Mouse (Mus musculus): ENCODE results near the gene Ncor2.
"Not testable (repeated sequence)": the region's sequence is repeated elsewhere in the genome, so short reads cannot be mapped to it uniquely, and the experiment has no call there.

The Ncor2 gene

GRCm38 (mm10) chr5:125179007-125179734, at the start of gene Ncor2:
Gene Ncor2 (minus strand): TSS chr5:125179219.
- DNase-seq (ENCODE audit: low spot score in 2 of 2): peak; percentile 92 to 93

- no peak for DNase-seq (ENCODE audit: low spot score in 2 of 2)
Measured at GRCm38 (mm10) chr5:125227699-125228098, 48.7 kb upstream of the Ncor2 start.

- peak; percentile 95 for DNase-seq (ENCODE audit: low spot score in 2 of 2)
Measured at GRCm38 (mm10) chr5:125226229-125226634, 47.2 kb upstream of the Ncor2 start.

GRCm38 (mm10) chr5:125224925-125225324, 45.9 kb upstream of the Ncor2 start:
- no peak for DNase-seq (ENCODE audit: low spot score in 2 of 2)

- DNase-seq (ENCODE audit: low spot score in 2 of 2): no peak
Measured at GRCm38 (mm10) chr5:125223961-125224360, 44.9 kb upstream of the Ncor2 start.

- DNase-seq (ENCODE audit: low spot score in 2 of 2): peak in 1 of 2 experiments; percentile 77
Measured at GRCm38 (mm10) chr5:125222706-125223105, 43.7 kb upstream of the Ncor2 start.

- DNase-seq (ENCODE audit: low spot score in 2 of 2): peak; percentile 92 to 94
Measured at GRCm38 (mm10) chr5:125221868-125222267, 42.8 kb upstream of the Ncor2 start.

- DNase-seq (ENCODE audit: low spot score in 2 of 2): no peak
Measured at GRCm38 (mm10) chr5:125217426-125218170, 38.6 kb upstream of the Ncor2 start.

- DNase-seq (ENCODE audit: low spot score in 2 of 2): peak; percentile 95
Measured at GRCm38 (mm10) chr5:125215930-125216459, 37.0 kb upstream of the Ncor2 start.

GRCm38 (mm10) chr5:125215346-125215929, 36.4 kb upstream of the Ncor2 start:
- DNase-seq (ENCODE audit: low spot score in 2 of 2): peak; percentile 74 to 77

- DNase-seq (ENCODE audit: low spot score in 2 of 2): no peak
Measured at GRCm38 (mm10) chr5:125214064-125214463, 35.0 kb upstream of the Ncor2 start.

- DNase-seq (ENCODE audit: low spot score in 2 of 2): peak in 1 of 2 experiments; percentile 30
Measured at GRCm38 (mm10) chr5:125204910-125205309, 25.9 kb upstream of the Ncor2 start.

- DNase-seq (ENCODE audit: low spot score in 2 of 2): no peak
Measured at GRCm38 (mm10) chr5:125204199-125204815, 25.3 kb upstream of the Ncor2 start.

- peak; percentile 69 to 73 for DNase-seq (ENCODE audit: low spot score in 2 of 2)
Measured at GRCm38 (mm10) chr5:125203759-125204158, 24.7 kb upstream of the Ncor2 start.

- peak; percentile 79 to 84 for DNase-seq (ENCODE audit: low spot score in 2 of 2)
Measured at GRCm38 (mm10) chr5:125203099-125203498, 24.1 kb upstream of the Ncor2 start.

GRCm38 (mm10) chr5:125202100-125202499, 23.1 kb upstream of the Ncor2 start:
- DNase-seq (ENCODE audit: low spot score in 2 of 2): peak in 1 of 2 experiments; percentile 33

GRCm38 (mm10) chr5:125199086-125199485, 20.1 kb upstream of the Ncor2 start:
- no peak for DNase-seq (ENCODE audit: low spot score in 2 of 2)

GRCm38 (mm10) chr5:125197325-125197724, 18.3 kb upstream of the Ncor2 start:
- not testable (repeated sequence) for DNase-seq (ENCODE audit: low spot score in 2 of 2)

- no peak for DNase-seq (ENCODE audit: low spot score in 2 of 2)
Measured at GRCm38 (mm10) chr5:125196054-125196453, 17.0 kb upstream of the Ncor2 start.

GRCm38 (mm10) chr5:125195142-125195541, 16.1 kb upstream of the Ncor2 start:
- DNase-seq (ENCODE audit: low spot score in 2 of 2): no peak

GRCm38 (mm10) chr5:125193478-125194439, 14.7 kb upstream of the Ncor2 start:
- peak in 1 of 2 experiments; percentile 31 for DNase-seq (ENCODE audit: low spot score in 2 of 2)

All from right cerebral cortex, postnatal 10 days (tissue).